Mouse (Mus musculus) spleen, adult 2 months (tissue): ENCODE results near the gene Lhx2.

Source experiments
- CTCF ChIP-seq: fragments of 200-500 bp; IDR thresholded peaks from 2 replicates; pipeline ENCODE4 v1.5.1; 2011; ENCODE audit warnings: mild to moderate bottlenecking, inconsistent platforms; ENCODE audit not compliant: insufficient read depth, insufficient read length, insufficient replicate concordance; ENCODE audit errors: extremely low read depth
- POLR2A ChIP-seq: fragments of 200-500 bp; IDR thresholded peaks from 2 replicates; pipeline ENCODE4 v1.6.1; 2011; ENCODE audit warnings: low read depth, low read length, inconsistent platforms

GRCm38 (mm10) chr2:38409309-38409708, 70.2 kb downstream of the Lhx2 start:
- TF ChIP-seq POLR2A (no peak), CTCF (no peak)
